Comparison of ENCODE assay signal across 8 mouse cellular contexts in the genomic region with DNA sequence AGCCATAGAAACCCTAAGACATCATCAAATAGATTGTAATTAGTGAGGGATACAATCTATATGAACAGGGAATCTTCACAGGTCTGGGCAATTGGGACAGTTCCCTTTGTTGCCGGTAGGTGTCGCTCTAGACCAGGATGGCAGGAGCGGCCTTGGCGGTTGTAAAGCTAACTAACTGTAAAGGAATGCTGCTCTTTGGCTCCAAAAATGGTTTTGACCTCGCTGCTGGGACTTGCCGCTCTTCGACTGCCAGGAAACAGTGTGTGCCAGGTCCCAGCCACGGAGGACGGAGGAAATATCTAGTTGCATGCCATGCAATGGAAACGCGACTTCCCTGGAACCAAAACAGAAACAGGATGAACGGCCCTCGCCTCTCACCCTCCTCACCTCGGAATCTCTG. TPM values are rescaled to one million over a fixed set of nuclear protein-coding genes. Genes with fewer than 3 reads are reported as not detected.
DNase-seq lines count a peak whose midpoint lies in the region; ATAC-seq and TF ChIP-seq lines count a peak whose summit lies in the region.

No protein-coding gene starts in this region.

- no peaks in the 10 kb centered on the region for H3K79me2 ChIP-seq in heart, adult 2 months (replicated peaks; ENCODE audit: control insufficient read depth, insufficient read depth, low read length)

- no peak overlapping the region for H3K4me3 ChIP-seq in embryonic facial prominence, embryonic 11.5 days (ENCODE audit: low read depth, low read length)
- peak overlapping the region; percentile 28; the same call in 1 of the 2 replicates for H3K4me3 ChIP-seq in heart, adult 2 months
- peak overlapping the region; percentile 0; the same call in 1 of the 2 replicates for H3K4me3 ChIP-seq in stomach, embryonic 15.5 days (replicated peaks)

- no peak; the same call in 1 of the 2 replicates for ATAC-seq in embryonic facial prominence, embryonic 11.5 days (replicated peaks; ENCODE audit: insufficient number of reproducible peaks, low FRiP score, low TSS enrichment, low read depth)
- no peak for ATAC-seq in stomach, embryonic 15.5 days (ENCODE audit: insufficient read depth, low FRiP score, low read depth)

- no peak; the same call in 1 of the 2 replicates for TF ChIP-seq CTCF in heart, adult 2 months (IDR thresholded peaks at IDR 0.05)

- intact Hi-C loops in heart, adult 2 months (cut with DNase I), result loop anchor here (1.0 to 5.0 kb wide), 4 partner anchors 45 to 170 kb away; partner anchors contain the start of genes Tmem94 and Tsen54

- DNase-seq in 3134 (ENCODE audit: extremely low read depth, insufficient read length, low spot score) (peak; percentile 76), liver (peak; percentile 80)
- peak; percentile 93 for DNase-seq in adrenal gland, postnatal 14 days
- DNase-seq in embryonic facial prominence, embryonic 11.5 days (ENCODE audit: low spot score), result peak; percentile 84
- peak; percentile 83 to 87 for DNase-seq in heart, adult 2 months
- peak; percentile 89 to 91 for DNase-seq in kidney, adult 8-10 months
- DNase-seq in naive thymus-derived CD4-positive, alpha-beta T cell, adult 2 months (ENCODE audit: low read depth), result peak; percentile 88

- TF ChIP-seq POLR2A in heart, adult 2 months (IDR thresholded peaks at IDR 0.05; ENCODE audit: insufficient read depth, low read depth, low read length), result peak; percentile 40

- H3K27me3 ChIP-seq in embryonic facial prominence, embryonic 11.5 days (ENCODE audit: control insufficient read depth, insufficient read depth, low read length), result no peaks in the 10 kb centered on the region
- H3K27me3 ChIP-seq in heart, adult 2 months (ENCODE audit: control insufficient read depth, insufficient read depth, low read length), result no peaks in the 10 kb centered on the region
- H3K27me3 ChIP-seq in stomach, embryonic 15.5 days (replicated peaks), result no peaks in the 10 kb centered on the region

- H3K9me3 ChIP-seq in embryonic facial prominence, embryonic 11.5 days (replicated peaks; ENCODE audit: control insufficient read depth, low read length), result no peaks in the 10 kb centered on the region
- H3K9me3 ChIP-seq in stomach, embryonic 15.5 days, result no peaks in the 10 kb centered on the region

- H3K4me2 ChIP-seq in embryonic facial prominence, embryonic 11.5 days (ENCODE audit: low read depth, low read length), result no peak overlapping the region
- H3K4me2 ChIP-seq in stomach, embryonic 15.5 days, result peak overlapping the region; percentile 38

- TF ChIP-seq EP300 in heart, adult 2 months (IDR thresholded peaks at IDR 0.05; ENCODE audit: insufficient read depth, low read depth, low read length), result peak; percentile 97

- H3K9ac ChIP-seq in embryonic facial prominence, embryonic 11.5 days (replicated peaks; ENCODE audit: low read length), result no peak overlapping the region; the same call in 1 of the 2 replicates
- H3K9ac ChIP-seq in heart, adult 2 months (ENCODE audit: low read depth, low read length), result 0 out of 2 replicates have a peak overlapping the region, but pooled peaks have one; percentile 13
- H3K9ac ChIP-seq in stomach, embryonic 15.5 days, result no peak overlapping the region

- WGBS in embryonic facial prominence, embryonic 11.5 days, result 14% methylated on average over 14 of the region's 14 CpGs
- WGBS in heart, adult 2 months, result 5% methylated on average over 14 of the region's 14 CpGs
- 16% methylated on average over 14 of the region's 14 CpGs for WGBS in stomach, embryonic 15.5 days

- H3K36me3 ChIP-seq in embryonic facial prominence, embryonic 11.5 days (replicated peaks; ENCODE audit: control insufficient read depth, insufficient read depth, low read depth, low read length), result no peaks in the 10 kb centered on the region
- H3K36me3 ChIP-seq in heart, adult 2 months (ENCODE audit: control insufficient read depth, insufficient read depth, low read length), result no peaks in the 10 kb centered on the region
- no peaks in the 10 kb centered on the region for H3K36me3 ChIP-seq in stomach, embryonic 15.5 days

- H3K27ac ChIP-seq in embryonic facial prominence, embryonic 11.5 days (replicated peaks; ENCODE audit: low read depth, low read length), result no peak overlapping the region
- H3K27ac ChIP-seq in heart, adult 2 months, result peak overlapping the region; percentile 71
- peak overlapping the region; percentile 51; the same call in 1 of the 2 replicates for H3K27ac ChIP-seq in stomach, embryonic 15.5 days

- H3K4me1 ChIP-seq in embryonic facial prominence, embryonic 11.5 days (ENCODE audit: control insufficient read depth, insufficient read depth, low read length), result no peaks in the 10 kb centered on the region
- no peaks in the 10 kb centered on the region; the same call in 1 of the 2 replicates for H3K4me1 ChIP-seq in heart, adult 2 months (ENCODE audit: control insufficient read depth, insufficient read depth, low read length)
- peaks cover 4% of the 10 kb centered on the region; the same call in 1 of the 2 replicates for H3K4me1 ChIP-seq in stomach, embryonic 15.5 days

RNA-seq across cellular contexts. Expression of gene Grb2, which starts 14.2 kb away (rescaled TPM):
- total RNA-seq in adrenal gland, postnatal 14 days (2021), result 103 and 108 TPM in 2 replicates
- 59.0 and 61.8 TPM in 2 replicates for polyA plus RNA-seq in embryonic facial prominence, embryonic 11.5 days (2014; fragmentation: Nextera tagmentation; extraction: Ambion mirVana)
- total RNA-seq in heart, adult 2 months (2021), result 100 to 1,000 TPM; 107 to 109 TPM
- polyA plus RNA-seq in heart, adult 2 months (2012; rRNA removed), result 52.0 and 73.2 TPM in 2 replicates
- polyA plus RNA-seq in stomach, embryonic 15.5 days (2015; fragmentation: Nextera tagmentation; extraction: Ambion mirVana), result 83.5 and 85.7 TPM in 2 replicates

RNA-seq across cellular contexts. Expression of gene Tmem94, which starts 42.6 kb away (rescaled TPM):
- 64.4 and 65.1 TPM in 2 replicates for total RNA-seq in adrenal gland, postnatal 14 days (2021)
- 10.3 and 14.6 TPM in 2 replicates for polyA plus RNA-seq in embryonic facial prominence, embryonic 11.5 days (2014; fragmentation: Nextera tagmentation; extraction: Ambion mirVana)
- 100 to 1,000 TPM in 1 of 2 experiments, 10 to 100 TPM in 1; 99.5 to 103 TPM for total RNA-seq in heart, adult 2 months (2021)
- 125 and 135 TPM in 2 replicates for polyA plus RNA-seq in heart, adult 2 months (2012; rRNA removed)
- 19.9 and 20.7 TPM in 2 replicates for polyA plus RNA-seq in stomach, embryonic 15.5 days (2015; fragmentation: Nextera tagmentation; extraction: Ambion mirVana)
